Mouse (Mus musculus): ENCODE data around the gene Pak6.

Pak6 gene

GRCm38 (mm10) chr2:118667181-118667580 is 4.1 kb downstream of the Pak6 start:
- no peak for DNase-seq

- DNase-seq, result no peak
These were observed 6.1 kb downstream of the Pak6 start for GRCm38 (mm10) chr2:118669245-118669644.

- no peak for DNase-seq
These were observed 6.7 kb downstream of the Pak6 start for GRCm38 (mm10) chr2:118669785-118670184.

- no peak for DNase-seq
These were observed 8.6 kb downstream of the Pak6 start for GRCm38 (mm10) chr2:118671728-118672127.

- no peak for DNase-seq
These were observed 10.8 kb downstream of the Pak6 start for GRCm38 (mm10) chr2:118673686-118674465.

- no peak for DNase-seq
These were observed 11.4 kb downstream of the Pak6 start for GRCm38 (mm10) chr2:118674500-118674899.

- DNase-seq, result no peak
These were observed 14.0 kb downstream of the Pak6 start for GRCm38 (mm10) chr2:118676839-118677741.

- no peak for DNase-seq
These were observed 14.7 kb downstream of the Pak6 start for GRCm38 (mm10) chr2:118677817-118678216.

- no peak for DNase-seq
These were observed 16.5 kb downstream of the Pak6 start for GRCm38 (mm10) chr2:118679577-118679976.

GRCm38 (mm10) chr2:118680926-118681325 is 17.8 kb downstream of the Pak6 start:
- DNase-seq, result no peak

GRCm38 (mm10) chr2:118682544-118683260 is 19.6 kb downstream of the Pak6 start:
- DNase-seq, result no peak

- DNase-seq, result no peak
These were observed 22.0 kb downstream of the Pak6 start for GRCm38 (mm10) chr2:118685088-118685487.

GRCm38 (mm10) chr2:118686693-118687092 is 23.6 kb downstream of the Pak6 start:
- DNase-seq, result no peak

GRCm38 (mm10) chr2:118687791-118688190 is 24.7 kb downstream of the Pak6 start:
- DNase-seq, result no peak

GRCm38 (mm10) chr2:118689875-118690274 is 26.8 kb downstream of the Pak6 start:
- DNase-seq, result no peak

GRCm38 (mm10) chr2:118693370-118693966 is 30.4 kb downstream of the Pak6 start:
- no peak for DNase-seq

GRCm38 (mm10) chr2:118695677-118696232 is 32.7 kb downstream of the Pak6 start:
- peak in 1 of 2 experiments; percentile 15 for DNase-seq

GRCm38 (mm10) chr2:118696451-118697308 is 33.6 kb downstream of the Pak6 start:
- peak in 1 of 2 experiments; percentile 17 for DNase-seq

GRCm38 (mm10) chr2:118697311-118697877 is 34.3 kb downstream of the Pak6 start:
- DNase-seq, result no peak

GRCm38 (mm10) chr2:118697955-118698354 is 34.9 kb downstream of the Pak6 start:
- no peak for DNase-seq
